Mouse (Mus musculus): ENCODE results near the gene Gm10318. TPM values are rescaled to one million over a fixed set of nuclear protein-coding genes. Genes with fewer than 3 reads are reported as not detected.

Gm10318 gene
- polyA plus RNA-seq, 1 experiment from 2014 or later, result not detected

DNA sequence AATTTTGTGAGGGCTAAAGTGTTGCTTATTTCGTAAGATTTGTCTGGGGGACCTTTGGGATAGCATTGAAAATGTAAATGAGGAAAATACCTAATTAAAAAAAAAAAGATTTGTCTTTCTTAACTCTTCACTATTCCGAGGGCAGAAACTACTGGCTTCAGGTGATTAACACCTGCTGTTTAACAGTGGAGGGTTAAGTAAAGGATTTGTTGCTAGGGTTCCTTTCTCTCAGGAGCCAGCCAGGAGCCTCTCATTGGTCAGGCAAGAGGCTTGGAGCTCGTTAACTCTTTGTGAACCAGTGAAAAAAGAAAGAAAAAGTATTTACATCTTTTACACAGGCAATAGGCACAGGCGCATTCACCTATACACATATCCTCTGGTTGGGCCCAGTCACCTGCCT is 33.5 kb upstream of the Gm10318 start:
- Histone ChIP-seq H3K4me1 (replicated peaks; ENCODE audit: control insufficient read depth, insufficient read depth) (no peaks in the 10 kb centered on the region), H3K4me3 (ENCODE audit: low read depth, low read length) (no peak overlapping the region), H3K27me3 (ENCODE audit: control insufficient read depth, insufficient read depth, low read length) (no peaks in the 10 kb centered on the region), H3K9me3 (ENCODE audit: control insufficient read depth, low read length) (no peaks in the 10 kb centered on the region), H3K4me2 (replicated peaks; ENCODE audit: low read depth) (no peak overlapping the region), H3K27ac (replicated peaks) (no peak overlapping the region), H3K9ac (ENCODE audit: low read length) (no peak overlapping the region), H3K36me3 (ENCODE audit: control insufficient read depth, insufficient read depth, low read length) (no peaks in the 10 kb centered on the region)
- WGBS, result 42% methylated on average over 4 of the region's 4 CpGs
- no peak for TF ChIP-seq CTCF (IDR thresholded peaks at IDR 0.05; ENCODE audit: low read depth)
- ATAC-seq (ENCODE audit: low FRiP score, low TSS enrichment) (no peak), DNase-seq (ENCODE audit: low spot score) (no peak)

DNA sequence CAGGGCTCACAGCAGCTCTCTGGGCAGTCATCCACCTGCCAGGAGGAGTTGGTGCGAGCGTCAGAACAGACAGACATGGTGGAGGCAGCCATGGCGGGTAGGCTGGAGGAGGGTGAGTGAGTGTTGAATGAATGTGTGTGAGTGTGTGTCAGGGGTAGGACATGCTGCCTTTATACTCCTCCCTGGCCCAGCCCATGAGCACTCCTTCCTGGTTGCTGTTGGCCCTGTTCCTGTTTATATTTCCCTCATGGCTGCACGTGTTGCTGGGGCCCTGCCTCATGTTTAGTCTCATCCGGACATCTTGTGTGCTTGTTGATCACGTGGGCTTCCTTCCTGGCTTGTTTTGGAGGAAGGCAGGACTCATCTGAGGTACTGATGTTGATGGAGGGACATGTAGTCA is 25.7 kb upstream of the Gm10318 start, which contains the start of gene Krtap10-4:
Gene Krtap10-4 (minus strand): TSS at position 145 of the 400 bp plus-strand sequence.
- peak; percentile 29; the same call in 1 of the 2 replicates for ATAC-seq (ENCODE audit: low FRiP score, low TSS enrichment)
- Histone ChIP-seq H3K4me1 (replicated peaks; ENCODE audit: control insufficient read depth, insufficient read depth) (no peaks in the 10 kb centered on the region), H3K36me3 (ENCODE audit: control insufficient read depth, insufficient read depth, low read length) (no peaks in the 10 kb centered on the region), H3K4me2 (replicated peaks; ENCODE audit: low read depth) (no peak within 1 kb of the TSS), H3K27ac (replicated peaks) (no peak within 1 kb of the TSS), H3K27me3 (ENCODE audit: control insufficient read depth, insufficient read depth, low read length) (no peaks in the 10 kb centered on the region), H3K9me3 (ENCODE audit: control insufficient read depth, low read length) (no peaks in the 10 kb centered on the region), H3K9ac (ENCODE audit: low read length) (no peak within 1 kb of the TSS), H3K4me3 (ENCODE audit: low read depth, low read length) (no peak within 1 kb of the TSS)
- TF ChIP-seq CTCF (IDR thresholded peaks at IDR 0.05; ENCODE audit: low read depth), result no peak
- no peak for TF ChIP-seq EP300 (optimal IDR thresholded peaks at IDR 0.05)
- 50% methylated on average over 6 of the region's 6 CpGs for WGBS
- DNase-seq (ENCODE audit: low spot score), result no peak

DNA sequence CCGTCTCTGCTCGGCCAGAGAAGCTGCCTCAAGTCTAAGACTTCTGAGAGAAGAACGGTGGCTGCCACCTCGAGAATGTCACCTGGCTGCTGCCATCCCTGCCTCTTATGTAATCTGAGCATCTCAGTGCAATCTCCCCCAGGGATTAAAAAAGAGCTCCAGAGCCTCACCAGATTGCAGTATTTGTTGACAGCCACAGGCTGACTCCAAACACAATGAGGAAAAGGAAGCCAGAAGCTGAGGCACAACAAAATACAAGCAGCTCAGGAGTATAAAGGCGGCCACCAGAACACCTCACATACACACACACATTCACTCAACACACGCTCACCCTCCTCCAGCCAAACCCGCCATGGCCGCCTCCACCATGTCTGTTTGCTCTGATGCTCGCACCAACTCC is 17.0 kb upstream of the Gm10318 start, which contains the start of gene Krtap10-10:
Gene Krtap10-10 (plus strand): TSS at position 301 of the 400 bp plus-strand sequence.
- H3K27me3 ChIP-seq (ENCODE audit: control insufficient read depth, insufficient read depth, low read length), result no peaks in the 10 kb centered on the region
- TF ChIP-seq EP300 (optimal IDR thresholded peaks at IDR 0.05), result no peak
- no peak for TF ChIP-seq CTCF (IDR thresholded peaks at IDR 0.05; ENCODE audit: low read depth)
- no peak for ATAC-seq (ENCODE audit: low FRiP score, low TSS enrichment)
- H3K9me3 ChIP-seq (ENCODE audit: control insufficient read depth, low read length), result no peaks in the 10 kb centered on the region
- H3K9ac ChIP-seq (ENCODE audit: low read length), result no peak within 1 kb of the TSS
- no peaks in the 10 kb centered on the region for H3K36me3 ChIP-seq (ENCODE audit: control insufficient read depth, insufficient read depth, low read length)
- no peak within 1 kb of the TSS for H3K4me2 ChIP-seq (replicated peaks; ENCODE audit: low read depth)
- no peak within 1 kb of the TSS for H3K27ac ChIP-seq (replicated peaks)
- 76% methylated on average over 9 of the region's 9 CpGs for WGBS
- H3K4me3 ChIP-seq (ENCODE audit: low read depth, low read length), result no peak within 1 kb of the TSS
- no peak for DNase-seq (ENCODE audit: low spot score)
- H3K4me1 ChIP-seq (replicated peaks; ENCODE audit: control insufficient read depth, insufficient read depth), result no peaks in the 10 kb centered on the region

DNA sequence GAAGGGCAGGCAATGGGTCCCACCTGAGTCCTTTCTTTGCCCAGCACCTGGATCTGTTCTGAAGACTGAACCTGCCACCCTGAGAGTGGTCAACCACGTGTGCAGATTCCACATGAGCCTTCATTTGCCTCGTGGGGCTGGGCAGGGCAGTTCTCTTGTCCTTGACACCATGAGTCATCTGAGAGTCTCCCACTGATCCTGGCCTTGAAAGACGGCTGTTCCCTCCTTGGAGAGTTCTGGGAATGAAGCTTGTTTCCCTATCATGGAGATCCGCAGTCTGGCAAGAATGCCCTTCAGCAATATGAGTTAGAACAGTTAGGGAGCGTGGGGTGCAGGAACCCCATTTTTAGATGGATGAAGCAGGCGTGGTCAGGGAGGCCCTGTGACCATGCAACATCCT is 13.7 kb upstream of the Gm10318 start:
- 72% methylated on average over 6 of the region's 6 CpGs for WGBS
- H3K36me3 ChIP-seq (ENCODE audit: control insufficient read depth, insufficient read depth, low read length), result no peaks in the 10 kb centered on the region
- TF ChIP-seq CTCF (IDR thresholded peaks at IDR 0.05; ENCODE audit: low read depth) (no peak), EP300 (optimal IDR thresholded peaks at IDR 0.05) (no peak)
- H3K27me3 ChIP-seq (ENCODE audit: control insufficient read depth, insufficient read depth, low read length), result no peaks in the 10 kb centered on the region
- no peaks in the 10 kb centered on the region for H3K9me3 ChIP-seq (ENCODE audit: control insufficient read depth, low read length)
- H3K4me3 ChIP-seq (ENCODE audit: low read depth, low read length), result no peak overlapping the region
- H3K4me1 ChIP-seq (replicated peaks; ENCODE audit: control insufficient read depth, insufficient read depth), result no peaks in the 10 kb centered on the region
- no peak for DNase-seq (ENCODE audit: low spot score)
- no peak for ATAC-seq (ENCODE audit: low FRiP score, low TSS enrichment)
- no peak overlapping the region for H3K9ac ChIP-seq (ENCODE audit: low read length)
- H3K4me2 ChIP-seq (replicated peaks; ENCODE audit: low read depth), result no peak overlapping the region
- H3K27ac ChIP-seq (replicated peaks), result no peak overlapping the region

DNA sequence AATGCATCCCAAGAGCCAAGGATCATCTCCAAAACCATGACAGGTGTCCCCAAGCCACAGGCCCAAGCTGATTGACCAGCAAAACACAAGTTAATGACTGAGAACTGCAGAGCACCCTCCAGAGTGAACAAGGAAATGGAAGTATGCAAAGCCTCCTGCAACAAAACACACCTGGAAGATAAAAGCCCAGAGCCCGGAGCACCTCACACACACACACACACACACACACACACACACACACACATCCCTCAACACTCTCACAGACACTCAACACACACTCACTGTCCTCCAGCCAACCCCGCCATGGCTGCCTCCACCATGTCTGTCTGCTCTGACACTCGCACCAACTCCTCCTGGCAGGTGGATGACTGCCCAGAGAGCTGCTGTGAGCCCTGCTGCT is 6.2 kb upstream of the Gm10318 start, which contains the start of gene Gm36176:
Gene Gm36176 (plus strand): TSS at position 301 of the 400 bp plus-strand sequence.
- Histone ChIP-seq H3K9ac (ENCODE audit: low read length) (no peak within 1 kb of the TSS; the same call in 1 of the 2 replicates), H3K9me3 (ENCODE audit: control insufficient read depth, low read length) (no peaks in the 10 kb centered on the region), H3K36me3 (ENCODE audit: control insufficient read depth, insufficient read depth, low read length) (no peaks in the 10 kb centered on the region), H3K4me2 (replicated peaks; ENCODE audit: low read depth) (no peak within 1 kb of the TSS), H3K4me1 (replicated peaks; ENCODE audit: control insufficient read depth, insufficient read depth) (no peaks in the 10 kb centered on the region), H3K4me3 (ENCODE audit: low read depth, low read length) (no peak within 1 kb of the TSS), H3K27ac (replicated peaks) (no peak within 1 kb of the TSS), H3K27me3 (ENCODE audit: control insufficient read depth, insufficient read depth, low read length) (no peaks in the 10 kb centered on the region)
- no peak for ATAC-seq (ENCODE audit: low FRiP score, low TSS enrichment)
- DNase-seq (ENCODE audit: low spot score), result no peak
- WGBS, result 46% methylated on average over 2 of the region's 3 CpGs
- TF ChIP-seq CTCF (IDR thresholded peaks at IDR 0.05; ENCODE audit: low read depth) (no peak), EP300 (optimal IDR thresholded peaks at IDR 0.05) (no peak)

DNA sequence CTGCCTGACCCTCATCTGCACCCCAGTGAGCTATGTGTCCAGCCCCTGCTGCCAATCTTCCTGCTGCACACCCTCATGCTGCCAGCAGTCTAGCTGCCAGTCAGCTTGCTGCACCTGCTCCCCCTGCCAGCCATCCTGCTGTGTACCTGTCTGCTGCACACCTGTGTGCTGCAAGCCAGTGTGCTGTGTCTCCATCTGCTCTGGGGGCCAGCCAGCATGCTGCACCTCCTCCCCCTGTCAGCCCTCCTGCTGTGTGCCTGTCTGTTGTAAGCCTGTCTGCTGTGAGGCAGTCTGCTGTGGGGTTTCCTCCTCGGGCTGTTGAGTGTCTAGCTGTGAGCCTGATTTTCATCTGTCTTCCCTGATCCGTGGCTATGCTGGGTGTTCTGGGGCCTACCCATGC is 5.7 kb upstream of the Gm10318 start:
- 18% methylated on average over 2 of the region's 2 CpGs for WGBS
- Histone ChIP-seq H3K27me3 (ENCODE audit: control insufficient read depth, insufficient read depth, low read length) (no peaks in the 10 kb centered on the region), H3K9ac (ENCODE audit: low read length) (no peak overlapping the region; the same call in 1 of the 2 replicates), H3K27ac (replicated peaks) (no peak overlapping the region), H3K4me1 (replicated peaks; ENCODE audit: control insufficient read depth, insufficient read depth) (no peaks in the 10 kb centered on the region), H3K9me3 (ENCODE audit: control insufficient read depth, low read length) (no peaks in the 10 kb centered on the region), H3K36me3 (ENCODE audit: control insufficient read depth, insufficient read depth, low read length) (no peaks in the 10 kb centered on the region), H3K4me2 (replicated peaks; ENCODE audit: low read depth) (no peak overlapping the region), H3K4me3 (ENCODE audit: low read depth, low read length) (no peak overlapping the region)
- no peak for DNase-seq (ENCODE audit: low spot score)
- no peak for TF ChIP-seq CTCF (IDR thresholded peaks at IDR 0.05; ENCODE audit: low read depth)
- TF ChIP-seq EP300 (optimal IDR thresholded peaks at IDR 0.05), result no peak
- no peak for ATAC-seq (ENCODE audit: low FRiP score, low TSS enrichment)
